Mouse (Mus musculus): ENCODE results near the gene Terb1. TPM values are rescaled to one million over a fixed set of nuclear protein-coding genes. Genes with fewer than 3 reads are reported as not detected.

Gene Terb1
- total RNA-seq, 1 experiment from 2014 or later, result not detected

GRCm38 (mm10) chr8:104448796-104449195, 60.9 kb downstream of the Terb1 start:
- DNase-seq, result no peak

- no peak for DNase-seq
Measured at GRCm38 (mm10) chr8:104446016-104446415, 63.7 kb downstream of the Terb1 start.

- no peak for DNase-seq
Measured at GRCm38 (mm10) chr8:104445248-104445647, 64.5 kb downstream of the Terb1 start.

DNA sequence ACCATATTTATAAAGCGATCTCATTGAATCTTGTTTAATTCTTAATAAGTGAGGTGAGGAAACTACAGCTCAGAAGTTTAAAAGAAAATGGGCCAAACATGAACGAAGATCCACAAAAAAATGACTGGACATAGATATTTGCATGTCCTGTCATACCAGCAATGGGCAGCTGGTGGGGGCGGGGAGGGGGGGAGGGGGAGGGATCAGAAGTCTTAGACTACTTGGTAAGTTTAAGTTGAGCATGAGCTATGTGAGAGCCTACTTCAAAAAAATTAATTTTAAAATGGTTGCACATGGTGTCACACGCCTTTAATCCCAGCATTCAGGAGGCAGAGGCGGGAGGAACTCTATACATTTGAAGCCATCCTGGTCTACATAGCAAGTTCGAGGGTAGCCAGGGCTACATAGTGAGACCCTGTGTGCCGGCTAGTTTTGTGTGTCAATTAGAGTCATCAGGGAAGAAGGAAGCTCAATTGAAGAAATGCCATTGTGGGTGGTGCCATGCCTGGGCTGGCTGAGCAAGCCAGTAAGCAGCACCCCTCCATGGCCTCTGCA, 66.5 kb downstream of the Terb1 start:
- DNase-seq, result no peak

DNA sequence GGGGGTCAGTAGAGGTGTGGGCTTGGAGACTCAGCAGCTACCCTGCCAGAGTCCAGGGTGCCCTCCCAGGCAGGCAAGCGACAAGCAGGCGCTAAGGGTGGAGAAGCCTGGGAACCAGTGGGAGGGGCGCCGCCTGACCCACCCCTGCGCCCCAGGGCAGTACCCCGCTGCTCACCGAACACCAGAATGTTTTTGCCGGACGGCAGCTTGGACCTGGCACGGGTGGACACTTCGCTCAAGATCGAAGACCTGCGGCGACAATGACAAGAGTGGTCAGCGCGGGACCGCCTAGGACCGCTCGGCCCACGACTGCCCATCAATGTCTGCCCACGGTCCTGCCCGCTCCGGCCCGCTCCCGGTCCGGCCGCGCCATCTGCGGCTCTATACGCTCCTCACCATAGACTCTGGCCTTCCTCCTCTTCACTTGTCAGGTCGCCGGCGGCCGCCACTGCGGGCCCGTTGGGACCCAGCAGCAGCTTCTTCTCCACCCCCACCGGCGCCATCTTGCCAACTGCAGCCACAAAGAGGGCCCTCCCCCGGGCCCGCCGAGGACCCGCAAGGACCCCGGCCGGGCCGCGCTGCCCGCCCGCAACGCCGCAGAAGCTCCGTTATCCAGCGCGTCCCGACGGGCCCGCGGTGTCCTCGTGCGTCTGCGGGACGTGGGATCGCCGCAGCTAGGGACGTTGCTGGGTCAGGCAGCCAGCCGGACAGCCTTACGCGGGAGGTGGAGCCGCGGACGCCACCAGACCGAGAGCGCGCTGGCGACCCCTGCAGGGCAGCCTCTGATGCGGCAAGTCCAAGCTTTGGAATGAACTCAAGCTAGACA, 67.2 kb downstream of the Terb1 start, which contains the start of gene Dync1li2:
Gene Dync1li2 (minus strand): TSS at position 749 of the 826 bp plus-strand sequence.
- peak; percentile 95 for DNase-seq

DNA sequence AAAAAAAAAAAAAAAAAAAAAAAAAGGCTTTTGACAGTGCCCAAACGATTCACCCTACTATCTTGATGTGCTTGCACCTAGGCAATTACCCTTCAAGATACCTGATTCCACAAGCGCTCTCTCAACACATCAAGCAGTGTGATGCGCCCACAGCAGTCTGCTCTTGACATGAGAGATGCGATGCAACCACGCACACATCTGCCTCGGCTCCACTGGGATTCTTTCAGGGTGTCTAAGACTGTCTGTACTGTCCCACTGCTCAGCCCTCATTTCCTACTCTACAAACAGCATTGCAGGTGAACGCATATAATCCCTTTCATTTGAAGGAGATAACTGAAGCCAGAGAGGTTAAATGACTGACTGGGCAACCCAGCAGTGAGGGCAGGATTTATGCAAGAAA, 68.1 kb downstream of the Terb1 start:
- no peak for DNase-seq

- no peak for DNase-seq
Measured at GRCm38 (mm10) chr8:104439461-104439860, 70.2 kb downstream of the Terb1 start.

- no peak for DNase-seq
Measured at GRCm38 (mm10) chr8:104437494-104438135, 72.1 kb downstream of the Terb1 start.

DNA sequence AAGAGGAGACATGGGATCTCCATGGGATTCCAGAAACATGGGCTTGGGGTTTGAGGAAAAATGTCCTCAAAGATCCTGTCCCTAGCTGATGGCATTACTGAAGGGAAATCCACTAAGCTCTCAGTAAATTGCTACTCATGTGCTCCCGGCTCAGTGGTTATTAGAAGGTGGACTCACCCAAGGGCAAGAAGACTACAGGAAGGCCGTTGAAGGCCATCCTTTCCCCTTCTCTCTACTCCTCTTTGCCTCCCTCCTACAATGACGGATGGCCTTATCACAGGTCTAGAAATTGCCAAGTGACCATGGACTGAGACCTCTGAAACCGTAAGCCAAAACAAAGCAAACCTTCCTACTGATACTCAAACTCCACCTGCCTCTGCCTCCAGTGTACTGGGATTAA, 73.1 kb downstream of the Terb1 start:
- no peak for DNase-seq

- DNase-seq, result peak; percentile 100
Measured at GRCm38 (mm10) chr8:104436038-104436437, 73.7 kb downstream of the Terb1 start.

GRCm38 (mm10) chr8:104434826-104435354, 74.8 kb downstream of the Terb1 start:
- DNase-seq, result no peak

DNA sequence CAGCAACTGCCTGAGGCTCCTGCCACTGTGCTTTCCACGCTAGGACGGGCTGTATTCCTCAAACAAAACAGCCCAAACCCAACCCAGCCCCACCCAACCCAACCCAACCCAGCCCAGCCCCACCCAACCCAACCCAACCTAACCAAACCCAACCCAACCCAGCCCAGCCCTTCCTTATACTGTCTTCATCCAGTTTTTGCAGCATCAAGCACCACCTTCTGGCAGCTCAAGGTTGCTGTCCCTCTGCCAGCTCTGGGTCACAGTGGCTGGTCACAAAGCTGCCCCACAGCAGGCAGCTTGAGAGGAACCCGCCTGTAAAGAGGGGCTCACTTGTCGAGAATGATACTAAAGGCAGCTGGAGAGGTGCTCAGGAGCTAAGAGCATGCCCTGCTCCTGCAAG, 75.4 kb downstream of the Terb1 start:
- peak; percentile 74 for DNase-seq

DNA sequence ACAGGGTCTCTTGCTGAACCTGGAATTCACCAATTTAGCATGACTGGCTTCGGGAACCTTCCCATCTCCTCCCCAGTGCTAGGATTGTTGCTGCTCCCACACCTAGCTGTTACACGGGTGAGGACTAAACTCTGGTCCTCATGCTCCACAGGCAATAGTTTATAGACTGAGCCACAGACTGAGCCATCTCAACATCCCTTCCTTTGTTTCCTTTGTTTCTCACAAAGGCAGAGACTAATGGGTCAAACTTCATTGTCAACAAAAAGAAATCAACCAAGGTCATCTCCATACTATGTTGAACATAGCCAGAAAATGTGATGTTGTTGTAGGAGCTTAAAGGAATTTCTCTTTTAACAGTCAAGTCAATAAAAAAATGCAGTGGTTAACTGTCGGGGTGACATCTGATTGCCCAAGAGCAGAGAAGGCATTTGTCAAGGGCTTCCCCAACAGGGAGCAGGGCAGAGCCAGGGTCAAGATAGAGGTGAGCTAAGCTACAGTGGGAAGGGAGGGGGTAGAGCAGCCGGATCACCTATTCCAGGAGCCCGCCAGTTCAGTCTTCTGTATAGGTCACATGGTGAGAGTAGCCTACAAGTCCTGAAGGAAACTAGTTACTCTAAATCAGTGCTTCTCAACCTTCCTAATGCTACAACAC, 76.4 kb downstream of the Terb1 start:
- no peak for DNase-seq

DNA sequence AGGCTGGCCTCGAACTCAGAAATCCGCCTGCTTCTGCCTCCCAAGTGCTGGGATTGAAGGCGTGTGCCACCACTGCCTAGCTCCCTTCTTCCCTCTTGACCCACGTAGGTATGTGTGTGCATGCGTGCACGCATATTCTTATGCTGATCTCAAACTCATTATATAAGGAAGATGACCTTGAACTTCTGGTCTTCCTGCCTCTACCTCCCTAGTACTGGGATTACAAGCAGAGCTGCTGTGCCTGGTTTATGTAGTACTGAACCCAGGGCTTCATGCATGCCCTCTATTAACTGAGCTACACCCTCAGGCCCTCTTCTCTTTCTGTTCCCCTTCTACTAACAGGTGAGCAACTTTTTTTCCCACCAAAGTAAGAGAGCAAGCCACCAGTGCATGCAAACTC, 77.1 kb downstream of the Terb1 start:
- no peak for DNase-seq

- DNase-seq, result no peak
Measured at GRCm38 (mm10) chr8:104430230-104430629, 79.5 kb downstream of the Terb1 start.

DNA sequence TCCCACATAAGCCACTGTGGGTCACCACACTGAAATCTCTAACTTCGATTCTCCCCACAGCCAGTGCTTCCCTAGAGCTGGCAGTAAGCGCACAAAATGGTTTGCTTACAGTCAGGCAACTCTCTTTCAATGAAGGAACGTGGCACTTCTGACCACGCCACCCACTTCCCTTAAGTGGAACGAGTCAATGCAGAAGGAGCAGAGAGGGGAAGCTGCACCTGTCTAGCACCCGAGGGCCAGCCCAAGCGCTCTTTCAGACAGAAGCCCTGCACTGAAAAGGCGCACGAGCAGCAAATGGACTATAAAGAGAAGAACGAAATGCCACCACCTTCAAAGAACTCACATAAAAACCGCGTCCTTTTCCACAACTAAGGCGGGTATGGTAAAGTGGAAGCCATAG, 82.0 kb downstream of the Terb1 start:
- DNase-seq, result no peak

DNA sequence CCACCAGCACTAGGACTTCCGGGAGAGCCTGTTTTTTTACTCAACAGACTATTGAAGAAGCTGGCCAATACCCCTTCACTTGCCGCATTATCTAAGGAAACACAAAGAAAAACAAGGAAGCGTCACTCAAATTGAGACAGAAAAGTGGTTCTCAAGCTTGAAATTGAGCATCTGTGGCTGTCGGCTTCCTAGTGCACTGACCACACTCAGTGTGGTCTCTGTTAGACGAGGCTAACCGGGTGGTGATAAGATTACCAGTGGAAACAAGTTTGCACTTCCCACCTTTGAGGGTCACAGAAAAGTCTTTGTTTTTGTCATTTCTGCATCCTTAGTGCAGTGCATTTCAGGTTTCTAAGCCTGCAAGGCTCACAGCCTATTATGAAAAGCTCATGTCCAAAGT, 87.4 kb downstream of the Terb1 start:
- no peak for DNase-seq

- no peak for DNase-seq
Measured at GRCm38 (mm10) chr8:104416022-104416421, 93.7 kb downstream of the Terb1 start.

GRCm38 (mm10) chr8:104414204-104414603, 95.5 kb downstream of the Terb1 start:
- no peak for DNase-seq

DNA sequence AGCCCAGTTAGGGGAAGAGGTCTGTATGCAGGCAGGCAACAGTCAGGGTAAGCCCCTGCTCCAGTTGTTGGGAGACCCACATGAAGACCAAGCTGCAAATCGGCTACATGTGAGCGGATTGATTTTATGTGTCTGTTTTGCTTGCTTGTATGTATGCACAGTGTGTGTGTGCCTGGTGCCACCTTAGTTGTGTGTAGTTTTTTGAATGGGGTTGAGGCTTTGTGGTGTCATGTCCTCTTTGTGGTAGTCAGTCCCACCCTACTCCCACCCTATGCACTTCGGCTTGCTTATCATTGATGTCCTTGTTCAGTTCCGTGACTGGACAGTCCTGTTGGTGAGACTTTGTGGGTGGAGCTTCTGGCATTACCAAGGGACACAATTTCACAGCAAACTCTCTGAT, 95.9 kb downstream of the Terb1 start:
- no peak for DNase-seq

GRCm38 (mm10) chr8:104412805-104413532, 96.7 kb downstream of the Terb1 start:
- DNase-seq, result no peak

DNA sequence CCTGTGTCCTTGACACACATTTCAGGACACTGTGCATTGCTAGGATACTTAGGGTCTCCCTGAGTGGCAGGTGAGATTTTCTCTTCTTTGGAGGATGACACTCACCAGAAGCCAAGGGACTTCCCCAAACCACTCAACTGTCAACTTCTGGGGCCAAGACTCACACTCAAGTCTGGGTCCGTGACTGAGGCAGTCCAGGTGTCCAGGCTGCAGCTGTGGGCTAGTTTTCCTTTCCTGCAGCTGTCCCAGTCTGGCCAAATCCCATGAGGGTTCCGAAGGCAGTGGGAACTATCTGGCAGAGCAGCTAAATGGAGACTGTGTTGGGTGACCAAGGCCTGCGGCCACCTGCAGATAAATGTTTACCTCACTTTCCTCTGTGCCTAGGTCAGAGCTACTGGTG, 97.7 kb downstream of the Terb1 start:
- no peak for DNase-seq

All from adrenal gland, postnatal 14 days (tissue).